Mouse (Mus musculus) megakaryocyte, embryonic 14.5 days (primary cell): ENCODE measurements around the gene Plekhm1.

Experiments
- FLI1 ChIP-seq: IDR thresholded peaks from 2 replicates; pipeline ENCODE4 v1.6.1; 2012; ENCODE audit warnings: low read length, inconsistent platforms, mixed read lengths
- GATA1 ChIP-seq: IDR thresholded peaks from 3 replicates; pipeline ENCODE4 v1.6.1; 2012; ENCODE audit warnings: mixed read lengths, low read length, inconsistent platforms, borderline replicate concordance

DNA sequence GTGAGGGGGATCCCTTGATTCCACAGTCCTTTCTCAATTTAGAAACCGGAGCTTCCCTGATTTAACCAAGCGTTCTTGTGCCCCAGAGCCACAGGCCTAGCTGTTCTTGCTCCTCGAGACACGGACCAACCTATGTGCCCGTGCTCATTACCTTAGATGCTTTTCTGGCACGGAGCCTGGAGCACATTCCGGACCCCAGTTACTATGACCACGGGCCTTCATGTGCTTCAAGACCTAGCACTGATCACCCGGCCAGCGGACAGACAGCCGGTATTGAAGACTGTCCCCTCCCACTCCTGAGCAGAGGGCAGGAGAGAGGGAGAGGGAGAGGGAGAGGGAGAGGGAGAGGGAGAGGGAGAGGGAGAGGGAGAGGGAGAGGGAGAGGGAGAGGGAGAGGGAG lies 57.2 kb downstream of the Plekhm1 start:
- TF ChIP-seq GATA1 (no peak), FLI1 (no peak)
